Mouse (Mus musculus) heart, postnatal 10 days (tissue): ENCODE measurements at regions not wholly inside any gene's neighbourhood (a gene's known extent, or its start where the extent isn't known, plus 50 kb on each side); places are given as distances from the start of the nearest gene placed in this dataset.

ENCODE experiments used
- DNase-seq, 2 experiments: peaks; one replicate each; pipeline ENCODE4 v3.0.0; 2021
- intact Hi-C: fragments of 180-260 bp; cut with DNase I; formaldehyde crosslinking; loops from one replicate; pipeline ENCODE4 v1.15.1; 2025

- no peak for DNase-seq
- intact Hi-C loops = loop anchor here (10.0 kb wide), 1 partner anchor 365 kb away; no protein-coding TSS in a partner anchor
Observed at GRCm38 (mm10) chr13:97570009-97570408, 190.4 kb downstream of the Gm10260 start.

GRCm38 (mm10) chr13:97567632-97568031 lies 192.8 kb downstream of the Gm10260 start:
- no peak for DNase-seq
- intact Hi-C loops = no loop called here

GRCm38 (mm10) chr13:97566071-97566470 lies 194.4 kb downstream of the Gm10260 start:
- peak; percentile 68 to 77 for DNase-seq
- intact Hi-C loops = no loop called here

GRCm38 (mm10) chr13:97562241-97562640 lies 198.2 kb downstream of the Gm10260 start:
- DNase-seq = no peak
- intact Hi-C loops = no loop called here

GRCm38 (mm10) chr13:97560789-97561188 lies 199.6 kb downstream of the Gm10260 start:
- intact Hi-C loops = no loop called here
- no peak for DNase-seq

- intact Hi-C loops = no loop called here
- no peak for DNase-seq
Observed at GRCm38 (mm10) chr13:97559611-97560385, 200.6 kb downstream of the Gm10260 start.

- no peak for DNase-seq
- intact Hi-C loops = no loop called here
Observed at GRCm38 (mm10) chr13:97558884-97559283, 201.5 kb downstream of the Gm10260 start.

GRCm38 (mm10) chr13:97555312-97555711 lies 205.1 kb downstream of the Gm10260 start:
- no peak for DNase-seq
- intact Hi-C loops = no loop called here

- intact Hi-C loops = no loop called here
- DNase-seq = no peak
Observed at GRCm38 (mm10) chr13:97554601-97555000, 205.8 kb downstream of the Gm10260 start.

- no peak for DNase-seq
- intact Hi-C loops = no loop called here
Observed at GRCm38 (mm10) chr13:97552236-97552635, 208.2 kb downstream of the Gm10260 start.

- intact Hi-C loops = no loop called here
- DNase-seq = no peak
Observed at GRCm38 (mm10) chr13:97550880-97551279, 209.6 kb downstream of the Gm10260 start.

GRCm38 (mm10) chr13:97550172-97550571 lies 210.3 kb downstream of the Gm10260 start:
- no peak for DNase-seq
- intact Hi-C loops = no loop called here

GRCm38 (mm10) chr13:97549384-97549783 lies 211.0 kb downstream of the Gm10260 start:
- intact Hi-C loops = no loop called here
- no peak for DNase-seq

GRCm38 (mm10) chr13:97548527-97548977 lies 211.9 kb downstream of the Gm10260 start:
- intact Hi-C loops = no loop called here
- DNase-seq = peak; percentile 79 to 82

GRCm38 (mm10) chr13:97546936-97547335 lies 213.5 kb downstream of the Gm10260 start:
- DNase-seq = peak in 1 of 2 experiments; percentile 20
- intact Hi-C loops = no loop called here

- intact Hi-C loops = loop anchor here (2.0 kb wide), 1 partner anchor 75 kb away; no protein-coding TSS in a partner anchor
- no peak for DNase-seq
Observed at GRCm38 (mm10) chr13:97545971-97546454, 214.4 kb downstream of the Gm10260 start.

GRCm38 (mm10) chr13:97539686-97540085 lies 220.7 kb downstream of the Gm10260 start:
- intact Hi-C loops = no loop called here
- DNase-seq = no peak

GRCm38 (mm10) chr13:97538441-97538840 lies 222.0 kb downstream of the Gm10260 start:
- intact Hi-C loops = no loop called here
- no peak for DNase-seq

- intact Hi-C loops = no loop called here
- no peak for DNase-seq
Observed at GRCm38 (mm10) chr13:97537686-97538085, 222.7 kb downstream of the Gm10260 start.

GRCm38 (mm10) chr13:97537206-97537605 lies 223.2 kb downstream of the Gm10260 start:
- intact Hi-C loops = no loop called here
- no peak for DNase-seq

- peak in 1 of 2 experiments; percentile 39 for DNase-seq
- intact Hi-C loops = no loop called here
Observed at GRCm38 (mm10) chr13:97533896-97534666, 226.4 kb downstream of the Gm10260 start.

GRCm38 (mm10) chr13:97531181-97531580 lies 229.3 kb downstream of the Gm10260 start:
- intact Hi-C loops = no loop called here

More at GRCm38 (mm10) chr13:97531181-97531580, 229.3 kb downstream of the Gm10260 start:
- no peak for DNase-seq
